Mouse (Mus musculus): ENCODE results near the gene Ptprs. TPM values are rescaled to one million over a fixed set of nuclear protein-coding genes. Genes with fewer than 3 reads are reported as not detected.

Gene Ptprs
- 177 and 208 TPM in 2 replicates for polyA plus RNA-seq (2011; ENCODE audit: insufficient read length, low read depth, missing spikeins)

GRCm38 (mm10) chr17:56476402-56476752, at the start of gene Ptprs:
TSS of gene Ptprs (minus strand) at chr17:56476483.
- no peak within 1 kb of the TSS for H3K27ac ChIP-seq (ENCODE audit: insufficient read depth, low read length)
- peak within 1 kb of the TSS; percentile 62 for H3K4me3 ChIP-seq (ENCODE audit: insufficient read depth, low read length)
- TF ChIP-seq POLR2A (IDR thresholded peaks at IDR 0.05; ENCODE audit: low read depth, low read length), result no peak
- no peak for TF ChIP-seq CTCF (IDR thresholded peaks at IDR 0.05; ENCODE audit: borderline replicate concordance, insufficient read depth, low read length)
- H3K4me1 ChIP-seq (ENCODE audit: control insufficient read depth, insufficient read depth, low read length), result 0 out of 2 replicates have a peak, but pooled peaks cover 2% of the 10 kb centered on the region

- H3K27ac ChIP-seq (ENCODE audit: insufficient read depth, low read length), result no peak overlapping the region
- no peak overlapping the region for H3K4me3 ChIP-seq (ENCODE audit: insufficient read depth, low read length)
- no peaks in the 10 kb centered on the region for H3K4me1 ChIP-seq (ENCODE audit: control insufficient read depth, insufficient read depth, low read length)
- TF ChIP-seq POLR2A (IDR thresholded peaks at IDR 0.05; ENCODE audit: low read depth, low read length), result no peak
- no peak for TF ChIP-seq CTCF (IDR thresholded peaks at IDR 0.05; ENCODE audit: borderline replicate concordance, insufficient read depth, low read length)
Observed at GRCm38 (mm10) chr17:56524943-56525342, 48.7 kb upstream of the Ptprs start.

GRCm38 (mm10) chr17:56522744-56523143, 46.5 kb upstream of the Ptprs start:
- Histone ChIP-seq H3K27ac (ENCODE audit: insufficient read depth, low read length) (no peak overlapping the region), H3K4me3 (ENCODE audit: insufficient read depth, low read length) (no peak overlapping the region), H3K4me1 (ENCODE audit: control insufficient read depth, insufficient read depth, low read length) (no peaks in the 10 kb centered on the region)
- no peak for TF ChIP-seq POLR2A (IDR thresholded peaks at IDR 0.05; ENCODE audit: low read depth, low read length)
- no peak for TF ChIP-seq CTCF (IDR thresholded peaks at IDR 0.05; ENCODE audit: borderline replicate concordance, insufficient read depth, low read length)

- TF ChIP-seq POLR2A (IDR thresholded peaks at IDR 0.05; ENCODE audit: low read depth, low read length), result no peak
- no peak for TF ChIP-seq CTCF (IDR thresholded peaks at IDR 0.05; ENCODE audit: borderline replicate concordance, insufficient read depth, low read length)
- H3K27ac ChIP-seq (ENCODE audit: insufficient read depth, low read length), result no peak overlapping the region
Observed at GRCm38 (mm10) chr17:56515690-56516410, 39.6 kb upstream of the Ptprs start.

GRCm38 (mm10) chr17:56514916-56515315, 38.6 kb upstream of the Ptprs start:
- H3K4me3 ChIP-seq (ENCODE audit: insufficient read depth, low read length), result no peak overlapping the region
- H3K4me1 ChIP-seq (ENCODE audit: control insufficient read depth, insufficient read depth, low read length), result no peaks in the 10 kb centered on the region
- TF ChIP-seq POLR2A (IDR thresholded peaks at IDR 0.05; ENCODE audit: low read depth, low read length), result no peak
- no peak for TF ChIP-seq CTCF (IDR thresholded peaks at IDR 0.05; ENCODE audit: borderline replicate concordance, insufficient read depth, low read length)
- H3K27ac ChIP-seq (ENCODE audit: insufficient read depth, low read length), result no peak overlapping the region

More at GRCm38 (mm10) chr17:56515690-56516410, 39.6 kb upstream of the Ptprs start:
- Histone ChIP-seq H3K4me1 (ENCODE audit: control insufficient read depth, insufficient read depth, low read length) (no peaks in the 10 kb centered on the region), H3K4me3 (ENCODE audit: insufficient read depth, low read length) (no peak overlapping the region)

GRCm38 (mm10) chr17:56514330-56514729, 38.0 kb upstream of the Ptprs start:
- H3K27ac ChIP-seq (ENCODE audit: insufficient read depth, low read length), result no peak overlapping the region
- no peak overlapping the region for H3K4me3 ChIP-seq (ENCODE audit: insufficient read depth, low read length)
- TF ChIP-seq CTCF (IDR thresholded peaks at IDR 0.05; ENCODE audit: borderline replicate concordance, insufficient read depth, low read length), result no peak
- no peak for TF ChIP-seq POLR2A (IDR thresholded peaks at IDR 0.05; ENCODE audit: low read depth, low read length)
- H3K4me1 ChIP-seq (ENCODE audit: control insufficient read depth, insufficient read depth, low read length), result no peaks in the 10 kb centered on the region

- Histone ChIP-seq H3K27ac (ENCODE audit: insufficient read depth, low read length) (no peak within 1 kb of the TSS), H3K4me1 (ENCODE audit: control insufficient read depth, insufficient read depth, low read length) (no peaks in the 10 kb centered on the region), H3K4me3 (ENCODE audit: insufficient read depth, low read length) (no peak within 1 kb of the TSS)
- TF ChIP-seq POLR2A (IDR thresholded peaks at IDR 0.05; ENCODE audit: low read depth, low read length) (no peak), CTCF (IDR thresholded peaks at IDR 0.05; ENCODE audit: borderline replicate concordance, insufficient read depth, low read length) (no peak)
Observed at GRCm38 (mm10) chr17:56512310-56512709, 36.0 kb upstream of the Ptprs start, which contains the start of gene Znrf4. TSS of gene Znrf4 (minus strand) at chr17:56512431.

GRCm38 (mm10) chr17:56511707-56512090, 35.4 kb upstream of the Ptprs start:
- Histone ChIP-seq H3K4me3 (ENCODE audit: insufficient read depth, low read length) (no peak overlapping the region), H3K4me1 (ENCODE audit: control insufficient read depth, insufficient read depth, low read length) (no peaks in the 10 kb centered on the region), H3K27ac (ENCODE audit: insufficient read depth, low read length) (no peak overlapping the region)

GRCm38 (mm10) chr17:56510970-56511706, 34.9 kb upstream of the Ptprs start:
- Histone ChIP-seq H3K4me3 (ENCODE audit: insufficient read depth, low read length) (no peak overlapping the region), H3K27ac (ENCODE audit: insufficient read depth, low read length) (no peak overlapping the region), H3K4me1 (ENCODE audit: control insufficient read depth, insufficient read depth, low read length) (0 out of 2 replicates have a peak, but pooled peaks cover 2% of the 10 kb centered on the region)
- TF ChIP-seq POLR2A (IDR thresholded peaks at IDR 0.05; ENCODE audit: low read depth, low read length) (no peak), CTCF (IDR thresholded peaks at IDR 0.05; ENCODE audit: borderline replicate concordance, insufficient read depth, low read length) (no peak)

More at GRCm38 (mm10) chr17:56511707-56512090, 35.4 kb upstream of the Ptprs start:
- TF ChIP-seq CTCF (IDR thresholded peaks at IDR 0.05; ENCODE audit: borderline replicate concordance, insufficient read depth, low read length), result no peak
- TF ChIP-seq POLR2A (IDR thresholded peaks at IDR 0.05; ENCODE audit: low read depth, low read length), result no peak
